Mouse (Mus musculus) cerebellum, postnatal 10 days (tissue): ENCODE data around the gene Gid8.

ENCODE experiments used
- DNase-seq, 2 experiments: peaks; one replicate each; pipeline ENCODE4 v3.0.0; 2021; ENCODE audit warnings: mixed read lengths in 2 of 2

The Gid8 gene

DNA sequence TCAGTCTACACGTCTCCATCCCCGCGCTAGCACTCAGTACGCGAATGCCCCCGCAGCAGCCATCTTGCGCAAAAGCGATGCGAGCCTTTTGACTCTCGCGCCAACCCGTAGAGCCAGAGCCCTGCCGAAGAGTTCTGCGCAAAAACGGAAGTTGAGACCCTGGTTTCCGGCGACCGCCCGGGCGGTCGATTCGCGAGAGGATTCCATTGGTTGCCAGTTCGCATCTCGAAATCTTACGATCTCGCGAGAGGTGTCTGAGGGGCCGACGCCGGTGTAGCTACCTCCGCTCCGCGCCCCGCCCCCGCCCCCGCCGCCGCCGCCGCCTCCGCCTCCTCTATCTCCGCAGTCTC is at the start of gene Gid8, which contains the start of gene Dido1:
Gene Gid8, plus strand, starts transcription at position 195 of the 350 bp plus-strand sequence.
Gene Dido1, minus strand, starts transcription at position 77 of the 350 bp plus-strand sequence.
- peak; percentile 98 for DNase-seq

DNA sequence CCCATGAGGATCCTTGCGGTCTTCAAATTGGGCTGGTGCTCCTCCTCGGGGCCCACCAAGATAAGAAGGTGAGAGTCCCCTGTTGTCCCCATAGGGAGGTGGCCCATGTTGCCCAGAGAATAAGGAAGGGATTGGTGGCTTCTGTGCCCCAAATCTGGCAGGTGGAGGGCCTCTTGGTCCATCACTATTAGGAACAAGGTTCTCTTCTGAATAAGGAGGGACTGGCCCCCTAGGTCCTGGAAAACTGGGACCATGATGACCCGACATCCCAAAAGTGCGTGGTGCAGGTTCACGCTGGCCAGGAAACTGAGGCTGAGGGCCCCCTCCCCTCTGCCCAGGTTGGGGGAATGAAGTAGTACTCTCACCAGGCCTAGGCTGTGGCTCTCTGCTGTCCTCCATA is 49.4 kb upstream of the Gid8 start:
- DNase-seq = no peak

DNA sequence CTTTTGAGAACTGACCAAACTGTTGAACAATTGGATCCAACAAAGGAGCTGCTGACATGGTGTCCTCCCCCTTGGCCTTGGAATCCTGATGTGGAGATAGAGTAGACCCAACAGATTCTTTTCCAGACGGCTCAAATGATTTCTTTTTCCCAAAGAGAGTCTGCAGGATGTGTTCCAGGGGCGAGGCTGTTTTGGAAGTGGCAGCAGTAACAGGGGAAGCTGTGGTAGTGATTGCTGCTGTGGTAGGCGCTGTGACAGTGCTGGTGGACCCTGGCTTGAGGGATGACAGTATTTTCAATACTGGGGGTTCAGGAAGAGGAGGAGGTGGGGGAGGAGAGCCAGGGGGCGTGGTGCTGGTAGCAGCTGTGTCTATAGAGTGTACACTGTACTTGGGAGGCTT is 47.9 kb upstream of the Gid8 start:
- DNase-seq = no peak

DNA sequence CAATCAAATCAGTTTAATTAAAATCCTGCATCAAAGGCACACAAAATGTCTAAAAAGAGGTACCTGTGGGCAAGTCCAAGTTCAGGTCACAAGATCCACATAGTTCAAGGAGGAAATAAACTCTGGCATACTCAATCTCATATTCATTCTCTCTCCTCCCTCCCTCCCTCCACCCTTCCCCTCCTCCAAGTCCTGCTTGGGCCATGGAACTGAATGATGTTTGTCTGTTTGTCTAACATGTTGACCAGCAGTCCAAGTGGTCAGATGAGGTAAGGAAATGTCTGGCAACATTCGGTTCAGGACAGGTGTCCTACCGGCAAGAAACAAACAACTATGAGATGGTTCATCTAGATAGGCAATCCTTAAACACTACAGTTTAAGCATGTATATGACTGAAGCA is 33.2 kb upstream of the Gid8 start:
- no peak for DNase-seq

DNA sequence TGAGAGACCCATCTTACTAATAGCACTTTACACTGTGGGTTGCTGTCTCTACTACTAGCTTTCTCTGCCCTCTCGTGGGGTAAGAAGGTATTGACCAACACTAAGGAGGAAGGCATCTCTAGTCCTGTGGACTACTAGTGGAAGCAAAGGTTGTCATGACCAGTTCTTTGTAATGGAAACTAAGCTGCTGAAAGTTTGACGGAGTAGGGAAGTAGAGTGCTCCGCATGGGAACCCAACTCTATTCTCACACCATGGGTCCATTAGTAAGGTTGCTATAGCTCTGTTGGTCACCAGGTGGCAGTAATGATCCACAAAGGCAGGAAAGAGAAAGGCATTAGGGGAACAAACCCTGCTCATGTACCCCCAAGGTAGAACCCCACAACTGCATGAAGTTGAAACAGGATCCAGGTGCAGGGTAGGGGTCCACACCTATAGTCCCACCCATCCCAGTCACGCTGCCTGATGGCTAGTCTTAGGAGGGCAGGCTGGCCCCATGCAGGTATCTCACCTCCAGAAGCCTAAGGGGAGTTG is 31.2 kb upstream of the Gid8 start:
- peak; percentile 75 to 82 for DNase-seq

DNA sequence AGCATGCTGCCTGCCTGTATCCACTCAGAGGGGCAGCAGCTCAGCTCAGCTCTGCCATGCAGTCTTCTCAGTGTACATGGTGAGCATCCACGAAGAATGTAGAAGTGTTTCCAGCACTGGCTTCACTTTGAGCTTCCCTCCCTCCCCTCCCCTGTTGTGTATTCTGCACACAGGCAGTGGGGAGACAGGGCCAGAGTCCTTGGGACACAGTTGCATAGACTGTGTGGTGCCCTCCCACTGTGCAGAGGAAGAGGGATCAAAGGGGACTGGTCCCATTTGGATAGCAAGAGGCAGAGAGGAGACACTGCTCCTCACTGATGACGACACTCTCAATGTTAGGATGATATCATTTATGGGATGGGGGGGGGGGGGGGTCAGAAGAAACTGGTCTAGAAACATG is 28.7 kb upstream of the Gid8 start:
- no peak for DNase-seq

DNA sequence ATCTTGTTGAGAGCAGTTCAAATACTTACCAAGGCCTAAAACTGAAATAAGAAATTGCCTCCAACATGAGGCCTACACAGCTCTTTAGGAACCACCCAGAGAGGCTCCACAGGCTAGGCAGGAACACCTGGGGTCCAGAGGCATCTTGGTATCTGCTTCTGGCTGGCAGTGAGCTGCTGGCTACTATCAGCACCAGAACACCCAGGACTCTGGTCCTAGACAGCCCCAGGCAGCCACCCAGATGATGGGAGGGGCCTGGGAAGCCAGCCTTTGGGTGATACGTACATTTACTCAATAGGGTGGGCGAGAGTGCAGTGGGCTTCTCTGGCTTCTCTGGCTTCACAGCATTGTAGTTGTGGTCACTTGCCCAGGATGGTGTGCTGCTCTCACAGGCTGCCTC is 26.4 kb upstream of the Gid8 start:
- no peak for DNase-seq

DNA sequence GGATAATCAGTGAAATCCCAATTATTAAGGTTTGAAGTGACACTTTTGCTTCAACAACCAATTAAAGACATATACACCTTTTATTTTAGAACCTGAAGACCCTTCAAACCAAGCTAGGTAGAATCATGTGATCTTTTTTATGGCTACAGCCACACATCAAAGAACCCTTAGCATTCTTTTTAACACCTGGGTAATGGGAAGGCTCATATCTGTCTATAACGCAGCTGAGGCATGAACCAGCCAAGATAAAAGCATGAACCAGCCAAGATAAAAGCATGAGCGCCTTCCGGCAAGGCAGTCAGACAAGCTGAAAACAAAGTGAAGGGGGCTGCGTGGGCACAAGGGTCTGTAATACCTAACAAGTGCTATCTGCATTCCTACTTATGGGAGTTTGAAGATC is 25.9 kb upstream of the Gid8 start:
- no peak for DNase-seq

DNA sequence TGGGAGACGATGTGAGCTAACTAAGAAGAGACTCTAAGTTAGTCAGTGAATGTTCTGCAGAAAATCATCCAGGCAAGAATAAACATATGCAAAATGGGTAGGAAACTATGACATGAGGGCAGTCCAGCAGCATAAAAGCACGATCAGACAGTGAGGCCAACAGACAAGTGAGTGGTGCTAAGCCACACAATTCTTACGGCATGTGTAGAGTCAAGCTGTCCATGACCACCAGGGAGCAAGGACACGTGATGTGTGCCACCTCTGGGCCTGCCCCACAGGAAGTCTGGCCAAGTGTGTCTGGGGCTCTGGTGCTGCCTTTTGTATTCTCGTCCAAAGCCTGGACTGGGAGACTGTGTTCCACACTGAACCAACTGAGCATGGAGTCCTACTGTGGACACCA is 20.1 kb upstream of the Gid8 start:
- DNase-seq = peak in 1 of 2 experiments; percentile 18

DNA sequence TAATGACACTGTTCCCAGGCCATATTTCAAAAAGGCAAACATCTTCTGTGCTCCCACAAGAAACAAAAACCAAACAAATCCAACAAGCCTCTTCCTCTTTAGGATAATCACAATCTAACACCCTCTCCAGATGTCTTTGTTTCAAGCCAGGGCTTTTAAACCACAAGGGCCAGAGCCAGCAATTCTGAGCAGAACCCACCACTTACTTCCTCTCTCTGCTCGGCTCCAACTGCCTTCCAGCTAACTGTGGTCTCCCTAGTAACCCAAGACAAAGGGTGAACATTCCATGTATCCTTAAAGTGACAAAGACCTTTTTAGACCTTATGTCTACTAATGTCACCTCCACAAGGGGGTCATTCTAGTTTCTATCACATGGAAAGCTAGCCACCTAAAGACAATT is 17.3 kb upstream of the Gid8 start:
- peak in 1 of 2 experiments; percentile 40 for DNase-seq

DNA sequence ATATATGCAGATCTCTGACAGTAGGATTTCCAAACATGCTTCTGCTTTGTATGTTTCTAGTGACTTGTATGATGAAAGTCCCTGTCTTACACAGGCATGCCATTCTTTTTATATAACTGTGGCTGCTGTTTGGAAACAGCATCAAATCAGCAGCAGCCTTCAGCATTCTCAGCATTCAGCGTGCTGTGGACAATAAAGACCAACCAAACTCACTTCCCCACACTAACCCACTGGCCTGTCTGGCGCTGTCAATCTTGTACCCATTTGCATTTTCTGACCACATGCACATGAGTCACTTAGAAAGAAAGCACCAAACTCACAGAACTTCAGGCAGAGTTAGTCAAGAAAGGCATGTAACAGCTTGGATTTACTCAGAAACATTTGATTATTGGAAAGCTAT is 14.7 kb upstream of the Gid8 start:
- no peak for DNase-seq

DNA sequence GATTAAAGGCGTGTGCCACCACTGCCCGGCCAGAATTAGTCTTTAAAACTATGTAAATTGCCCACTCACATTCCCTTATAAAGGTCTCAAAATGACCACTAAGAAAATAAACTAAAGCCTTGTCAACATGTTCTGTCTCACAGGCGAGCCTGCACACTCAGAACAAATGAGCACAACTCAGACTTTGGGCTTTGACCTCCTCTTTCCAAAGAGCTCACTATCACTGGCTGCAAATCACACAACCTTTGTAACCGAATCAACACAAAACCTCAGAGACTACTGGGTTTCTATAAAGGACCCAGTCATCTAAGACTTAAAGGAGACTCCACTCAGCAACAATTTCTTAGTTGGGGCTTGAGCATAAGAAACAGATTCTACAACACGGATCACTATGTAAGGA is 9.5 kb upstream of the Gid8 start:
- DNase-seq = no peak

DNA sequence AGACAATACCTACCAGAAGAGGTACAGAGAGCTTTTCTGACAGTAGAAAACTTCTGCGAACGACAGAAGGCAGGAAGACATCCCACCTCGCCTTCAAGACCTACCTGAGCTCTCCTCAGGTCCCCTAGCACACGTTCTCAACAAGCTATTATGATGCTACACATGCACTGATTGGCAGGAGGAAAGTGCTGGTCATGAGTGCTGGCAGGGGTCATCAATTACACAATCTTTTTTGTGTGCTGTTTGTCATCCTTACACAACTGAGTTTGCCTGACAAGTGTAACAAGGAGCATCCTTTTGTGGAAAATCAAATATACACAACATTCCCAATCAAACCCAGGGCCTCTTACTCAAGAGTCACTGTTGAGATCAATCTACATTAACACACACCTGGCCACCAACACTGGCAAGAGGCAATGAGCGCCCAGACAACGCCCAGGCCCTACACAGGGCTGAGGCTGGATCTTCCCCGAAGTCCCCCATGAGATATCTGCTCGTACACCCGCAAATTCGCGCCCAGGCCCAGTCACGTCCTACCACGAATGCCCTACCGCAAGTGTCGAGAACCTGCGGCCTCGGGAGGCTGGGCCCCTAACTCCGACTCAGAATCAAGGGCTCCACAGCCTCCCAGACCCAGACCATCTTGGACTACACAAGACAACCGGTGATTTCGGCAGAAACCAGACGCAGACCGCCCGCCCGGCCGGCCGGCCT is 8.7 kb upstream of the Gid8 start:
- DNase-seq = no peak

DNA sequence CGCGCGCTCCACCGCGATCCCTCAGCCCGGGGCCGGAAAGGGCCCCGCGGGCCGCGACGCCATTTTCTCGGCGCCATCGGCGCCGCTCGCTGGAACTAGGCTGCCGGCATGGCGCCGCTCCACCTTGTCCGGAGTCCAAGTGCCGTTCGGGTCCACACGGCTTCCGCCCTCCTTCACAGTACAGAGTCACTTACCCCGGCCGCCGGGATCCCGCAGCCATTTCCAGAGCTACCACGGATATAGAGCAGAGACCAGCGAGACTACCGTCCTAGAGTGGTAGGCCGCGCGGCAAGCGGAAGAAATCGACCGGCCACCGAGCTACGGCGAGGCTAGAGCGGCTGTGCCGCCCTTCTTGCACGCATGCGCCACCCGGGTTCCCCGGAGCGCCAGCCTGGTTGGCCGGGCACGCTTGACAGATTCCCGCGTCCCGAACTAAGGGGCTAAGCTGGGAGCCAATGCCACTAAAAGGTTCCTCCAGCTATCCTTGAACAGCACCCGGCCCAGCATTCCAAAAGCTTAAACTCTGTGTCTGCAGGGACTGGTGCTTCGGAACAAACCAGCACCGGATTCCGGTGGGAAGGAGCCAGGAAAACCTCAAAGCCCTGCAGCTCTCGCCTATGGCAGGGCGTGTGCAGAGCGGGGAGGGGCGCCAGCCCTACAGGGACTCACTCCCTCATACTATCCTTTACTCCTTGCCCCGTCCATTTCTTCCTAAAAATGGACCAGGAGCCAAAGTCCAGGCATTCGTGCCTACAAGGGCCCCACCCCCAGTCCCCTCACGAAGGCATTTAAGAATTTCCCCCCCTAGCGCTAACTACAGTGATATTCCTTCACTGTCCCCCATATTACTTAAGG is 7.9 kb upstream of the Gid8 start:
- DNase-seq = peak; percentile 96 to 97

DNA sequence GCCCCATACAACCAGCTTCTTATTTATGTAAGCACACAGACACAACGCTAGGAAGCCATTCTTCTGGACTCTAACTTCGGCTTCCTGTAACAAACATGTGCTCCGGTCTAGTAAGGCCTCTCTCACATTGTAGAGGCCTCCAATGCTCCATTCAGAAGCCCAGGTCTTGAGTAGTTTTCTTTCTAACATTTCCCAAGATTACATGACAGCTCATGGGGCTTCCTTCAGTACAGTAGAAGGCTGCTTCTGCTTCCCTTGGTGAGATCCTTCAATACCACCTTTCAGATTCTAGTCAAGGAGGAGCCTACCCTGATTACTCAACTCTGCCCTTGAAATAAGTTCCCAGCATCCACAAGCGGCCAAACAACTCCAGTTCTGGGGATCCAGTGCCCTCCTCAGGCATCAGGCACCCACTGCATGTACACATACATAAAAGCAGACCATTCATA is 7.2 kb upstream of the Gid8 start:
- no peak for DNase-seq

DNA sequence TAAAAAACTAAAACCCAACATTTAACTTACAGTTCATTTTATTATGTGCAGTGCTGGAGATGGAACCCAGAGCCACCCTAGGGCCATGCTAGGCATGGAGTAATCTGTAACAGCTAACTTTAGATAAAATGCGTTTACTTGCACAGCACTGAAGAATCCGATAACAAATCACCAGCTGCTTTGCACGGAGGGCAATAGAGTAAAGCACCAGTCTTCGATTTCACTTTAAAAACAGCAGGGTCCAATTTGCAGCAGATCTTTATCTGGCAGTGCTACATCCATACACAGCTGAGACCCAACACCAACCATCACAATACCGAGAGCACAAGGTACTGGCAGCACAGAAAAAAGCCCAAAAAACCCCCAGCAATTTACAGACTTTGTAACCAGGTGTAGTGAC is 6.7 kb upstream of the Gid8 start:
- DNase-seq = no peak

DNA sequence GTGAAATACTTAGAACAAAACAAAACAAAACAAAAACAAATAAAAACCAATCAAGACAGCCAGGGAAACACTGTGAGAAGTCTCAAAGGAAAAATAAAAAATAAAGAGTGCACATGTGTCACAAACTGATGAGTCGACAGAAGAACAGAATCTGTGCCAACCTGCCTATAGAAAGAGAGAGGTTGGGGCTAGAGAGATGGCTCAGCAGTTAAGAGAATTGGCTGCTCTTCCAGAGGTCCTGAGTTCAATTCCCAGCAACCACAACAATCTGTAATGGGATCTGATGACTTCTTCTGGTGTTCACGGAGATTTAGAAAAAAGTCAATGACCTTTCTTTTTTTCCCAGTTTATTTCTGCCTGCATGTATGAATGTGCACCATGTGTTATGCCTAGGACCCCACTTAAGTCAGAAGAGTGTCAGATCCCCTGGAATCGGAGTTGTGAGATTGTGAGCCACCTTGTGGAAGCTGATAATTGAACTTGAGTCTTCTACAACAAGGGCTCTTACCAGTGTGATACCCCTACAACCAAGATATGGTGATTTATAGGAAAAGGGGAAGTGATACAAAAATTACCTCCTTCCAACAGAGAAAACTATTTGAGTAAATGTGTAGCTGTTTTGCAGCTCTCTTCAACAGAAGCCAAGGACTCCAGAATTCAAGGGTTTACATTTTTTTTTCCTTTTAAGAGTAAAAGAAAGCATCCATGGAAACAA is 6.1 kb upstream of the Gid8 start:
- no peak for DNase-seq

DNA sequence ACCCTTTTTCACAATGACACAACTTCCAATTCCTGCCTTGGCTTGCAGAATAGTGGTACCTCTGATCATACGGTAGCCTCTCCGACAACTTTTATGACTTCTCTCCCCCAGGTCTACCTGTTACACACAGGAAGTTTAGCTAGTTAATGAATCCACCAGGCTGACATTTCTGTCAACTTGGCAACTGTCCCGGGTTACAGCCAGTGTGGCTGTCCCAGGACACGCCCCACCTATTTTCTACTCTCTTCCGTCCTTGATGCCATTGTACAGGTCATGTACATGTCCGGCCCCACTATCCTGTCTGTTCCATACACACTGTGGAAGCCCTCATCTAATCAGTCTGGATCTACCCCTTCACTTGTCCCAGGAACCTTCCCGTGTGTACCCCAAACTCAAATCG is 5.3 kb upstream of the Gid8 start:
- no peak for DNase-seq

DNA sequence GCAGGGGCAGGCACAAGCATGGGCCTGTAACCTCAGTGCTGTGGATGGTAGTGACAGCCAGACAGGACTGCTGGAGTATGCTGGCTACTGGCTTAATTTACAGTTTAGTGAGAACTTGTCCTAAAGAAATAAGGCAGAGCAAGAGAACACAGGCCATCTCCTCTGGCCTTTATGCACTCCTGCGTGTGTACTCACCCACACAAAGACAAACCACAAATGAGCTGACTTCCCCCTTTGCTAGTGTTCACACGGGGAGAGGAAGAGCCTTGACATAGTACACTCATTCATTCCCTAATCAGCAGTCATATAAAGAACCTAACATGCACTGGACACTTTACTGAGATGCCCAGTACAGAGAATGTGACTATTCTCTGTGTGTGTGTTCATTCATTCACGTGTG is 4.9 kb upstream of the Gid8 start:
- no peak for DNase-seq

DNA sequence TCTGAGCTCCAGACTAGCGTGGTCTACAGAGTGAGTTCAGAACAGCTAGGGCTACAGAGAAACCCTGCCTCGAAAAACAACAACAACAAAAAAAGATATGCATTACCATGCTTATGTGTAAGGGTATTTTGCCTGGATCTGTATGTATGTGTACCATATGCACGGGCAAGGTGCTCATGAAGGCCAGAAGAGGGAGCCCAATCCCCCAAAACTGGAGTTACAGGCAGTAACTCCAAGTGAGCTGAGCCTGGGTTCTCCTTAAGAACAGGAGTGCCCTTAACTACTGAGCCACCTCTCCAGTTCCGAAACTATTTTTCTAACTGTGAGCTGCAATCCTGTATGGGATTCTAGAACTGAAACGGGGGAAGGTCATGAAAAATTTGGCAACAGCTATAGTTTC is 3.9 kb upstream of the Gid8 start:
- no peak for DNase-seq

DNA sequence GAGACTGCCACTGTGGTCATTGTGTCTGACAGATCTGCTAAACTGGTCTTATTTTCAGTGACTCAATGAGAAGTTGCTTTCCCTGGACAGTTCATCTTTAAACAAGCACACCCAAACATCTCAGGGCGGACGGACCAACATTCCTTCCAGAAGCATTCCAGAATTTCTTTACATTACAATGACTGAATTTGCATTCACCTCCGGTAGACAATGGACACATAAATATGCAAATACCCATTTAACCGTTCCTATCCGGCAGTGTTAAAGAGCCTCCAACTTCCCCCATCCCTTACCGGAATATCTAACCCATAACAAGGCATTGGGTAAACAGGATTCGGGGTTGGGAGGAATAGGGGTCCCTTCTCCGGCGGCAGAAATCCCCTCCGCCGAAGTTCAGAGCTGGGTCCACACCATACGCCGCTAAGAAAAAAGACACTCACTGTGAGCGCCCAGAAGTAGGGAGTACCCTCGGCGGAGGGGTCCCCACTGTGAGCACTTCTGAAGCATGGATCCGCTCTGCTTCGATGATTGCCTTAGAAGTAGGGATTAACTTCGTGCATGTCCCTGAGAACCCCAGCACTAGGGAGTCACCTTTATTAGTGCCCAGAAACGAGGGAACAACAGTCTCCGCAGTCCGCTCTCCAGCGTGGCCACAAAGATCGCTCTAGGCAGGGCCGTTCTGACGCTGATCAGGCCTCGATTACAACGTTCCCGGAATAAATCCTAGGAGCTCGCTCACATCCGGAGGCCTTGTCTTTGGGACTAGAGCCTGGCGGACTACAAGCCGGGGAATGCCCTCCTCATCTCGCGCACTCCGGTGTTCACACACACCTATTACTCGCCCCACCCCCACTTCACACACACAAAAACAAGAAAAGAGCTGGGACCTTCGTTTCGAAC is 644 bp upstream of the Gid8 start:
- no peak for DNase-seq
